Mouse (Mus musculus) urinary bladder, postnatal 4 days (tissue): Measurements from ENCODE around the gene Eif1b.

ENCODE experiments used
- DNase-seq, 2 experiments: peaks; one replicate each; pipeline ENCODE4 v3.0.0; 2021 to 2022; ENCODE audit warnings: low spot score in 2 of 2

Gene Eif1b

GRCm38 (mm10) chr9:120492010-120492399 is at the start of gene Eif1b:
TSS of gene Eif1b (plus strand) at chr9:120492232.
- DNase-seq = no peak

- DNase-seq = no peak
Measured at GRCm38 (mm10) chr9:120444642-120445041, 47.4 kb upstream of the Eif1b start.

GRCm38 (mm10) chr9:120449696-120450329 is 42.2 kb upstream of the Eif1b start:
- DNase-seq = no peak

DNA sequence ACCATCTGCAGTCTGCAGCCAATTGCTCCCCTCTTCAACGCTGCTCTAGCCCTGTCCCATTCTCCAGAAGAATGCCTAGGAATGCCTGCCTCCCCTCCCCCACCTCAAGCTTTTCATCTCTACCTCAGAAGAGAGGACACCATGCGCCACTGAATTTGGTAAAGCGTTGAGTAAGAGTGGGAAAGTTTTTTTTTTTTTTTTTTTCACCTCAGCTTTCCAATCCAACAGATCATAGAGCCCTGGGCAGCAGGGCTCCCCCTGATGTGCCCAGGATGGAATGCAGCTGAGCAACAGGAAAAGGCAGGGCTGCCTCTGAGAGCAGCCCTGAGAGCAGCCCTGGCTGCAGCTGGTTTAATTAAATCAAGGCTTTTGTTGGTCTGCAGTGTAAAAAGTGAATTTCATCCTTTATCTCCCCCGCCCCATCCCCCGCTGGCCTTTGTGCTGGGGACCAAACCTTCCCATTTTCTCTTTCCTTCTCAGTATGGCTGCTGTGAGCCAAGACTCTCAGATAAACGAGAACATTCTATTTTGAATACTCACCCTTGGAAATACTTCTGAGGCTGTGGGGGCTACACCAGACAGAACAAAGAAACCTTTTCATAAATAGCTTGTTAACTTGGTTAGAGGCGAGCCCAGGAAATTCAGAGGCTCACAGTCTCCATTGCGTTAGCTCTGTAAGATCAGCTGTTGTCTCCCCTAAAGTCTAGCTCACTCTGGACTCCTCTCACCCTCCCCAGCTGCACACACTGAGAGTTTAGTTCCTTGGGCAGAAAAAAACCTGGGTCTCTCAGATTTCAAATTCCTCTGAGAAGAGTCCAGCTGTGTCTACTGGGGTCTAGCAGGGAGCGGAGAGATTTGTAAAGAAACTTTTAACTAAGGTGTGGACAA is 36.0 kb upstream of the Eif1b start:
- DNase-seq = peak in 1 of 2 experiments; percentile 44

DNA sequence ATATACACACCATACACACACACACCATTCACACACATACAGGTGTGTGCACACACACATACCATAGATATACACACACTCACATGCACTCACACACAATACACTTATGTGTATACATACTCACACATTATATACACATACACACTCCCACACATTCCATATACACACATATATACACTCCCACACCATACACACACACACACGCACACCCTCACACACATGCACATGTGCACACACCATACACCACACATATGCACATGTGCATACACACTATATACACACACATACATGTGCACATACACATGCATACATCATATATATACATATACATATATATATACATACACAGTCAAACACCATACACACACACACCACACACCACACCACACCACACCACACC is 21.6 kb upstream of the Eif1b start:
- DNase-seq = no peak

DNA sequence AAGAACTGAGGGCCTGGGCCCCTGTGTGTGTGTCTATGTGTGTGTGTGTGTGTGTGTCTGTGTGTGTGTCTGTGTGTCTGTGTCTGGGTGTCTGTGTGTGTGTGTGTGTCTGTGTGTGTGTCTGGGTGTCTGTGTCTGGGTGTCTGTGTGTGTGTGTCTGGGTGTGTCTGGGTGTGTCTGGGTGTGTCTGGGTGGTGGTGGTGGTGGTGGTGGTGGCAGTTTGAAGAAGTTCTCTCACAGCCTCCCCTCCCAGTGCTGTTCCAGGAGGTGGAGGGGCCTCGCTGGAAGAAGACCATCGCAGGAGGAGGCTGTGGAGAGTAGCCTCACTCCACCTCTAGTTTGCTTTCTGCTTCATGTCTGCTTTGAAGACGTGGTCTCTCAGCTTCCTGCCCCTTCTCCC is 10.4 kb upstream of the Eif1b start:
- DNase-seq = no peak

- DNase-seq = no peak
Measured at GRCm38 (mm10) chr9:120482382-120482781, 9.7 kb upstream of the Eif1b start.

GRCm38 (mm10) chr9:120483101-120483500 is 8.9 kb upstream of the Eif1b start:
- DNase-seq = no peak

- no peak for DNase-seq
Measured at GRCm38 (mm10) chr9:120487076-120487475, 5.0 kb upstream of the Eif1b start.

GRCm38 (mm10) chr9:120491509-120491908 is 523 bp upstream of the Eif1b start:
- DNase-seq = no peak

- DNase-seq = peak; percentile 70 to 78
Measured at GRCm38 (mm10) chr9:120492400-120493351, 644 bp downstream of the Eif1b start.

GRCm38 (mm10) chr9:120493781-120494180 is 1.7 kb downstream of the Eif1b start:
- DNase-seq = no peak

DNA sequence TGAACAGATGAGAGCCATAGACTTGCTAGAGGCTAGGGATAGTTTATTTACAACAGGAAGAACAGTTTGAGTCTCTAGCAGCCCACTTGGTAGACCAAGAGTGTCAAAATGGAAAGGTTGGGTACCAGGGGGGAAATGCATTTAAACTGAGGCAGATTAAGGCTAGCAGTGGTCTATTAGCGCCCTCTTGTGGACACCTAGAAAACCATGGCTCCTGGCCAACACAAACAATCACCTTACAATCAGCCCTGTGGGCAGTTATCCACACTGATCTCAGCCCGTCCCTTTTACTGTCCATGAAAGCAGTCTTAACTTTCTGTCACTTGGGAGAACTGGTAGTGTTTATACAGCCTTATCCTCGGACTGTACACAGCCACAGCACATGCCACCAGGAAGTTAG is 4.7 kb downstream of the Eif1b start:
- DNase-seq = peak; percentile 35 to 68

DNA sequence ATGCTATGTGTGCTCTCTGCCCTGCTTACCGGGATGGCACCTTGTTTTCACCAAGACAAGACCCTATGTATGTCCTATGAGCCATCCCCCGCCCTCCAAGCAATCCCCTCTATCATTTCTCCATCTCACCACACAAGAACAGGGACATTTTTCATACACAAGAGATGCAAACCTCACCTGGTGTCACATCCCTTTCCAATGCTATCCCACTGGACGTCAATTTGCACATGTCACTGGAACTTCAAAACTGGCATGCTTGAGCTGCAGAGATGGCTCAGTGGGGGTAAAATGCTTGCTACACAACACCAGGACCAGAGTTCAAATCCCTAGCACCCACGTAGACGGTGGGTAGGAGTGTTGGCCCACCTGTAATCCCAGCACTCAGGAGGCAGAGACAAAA is 6.0 kb downstream of the Eif1b start:
- DNase-seq = no peak

DNA sequence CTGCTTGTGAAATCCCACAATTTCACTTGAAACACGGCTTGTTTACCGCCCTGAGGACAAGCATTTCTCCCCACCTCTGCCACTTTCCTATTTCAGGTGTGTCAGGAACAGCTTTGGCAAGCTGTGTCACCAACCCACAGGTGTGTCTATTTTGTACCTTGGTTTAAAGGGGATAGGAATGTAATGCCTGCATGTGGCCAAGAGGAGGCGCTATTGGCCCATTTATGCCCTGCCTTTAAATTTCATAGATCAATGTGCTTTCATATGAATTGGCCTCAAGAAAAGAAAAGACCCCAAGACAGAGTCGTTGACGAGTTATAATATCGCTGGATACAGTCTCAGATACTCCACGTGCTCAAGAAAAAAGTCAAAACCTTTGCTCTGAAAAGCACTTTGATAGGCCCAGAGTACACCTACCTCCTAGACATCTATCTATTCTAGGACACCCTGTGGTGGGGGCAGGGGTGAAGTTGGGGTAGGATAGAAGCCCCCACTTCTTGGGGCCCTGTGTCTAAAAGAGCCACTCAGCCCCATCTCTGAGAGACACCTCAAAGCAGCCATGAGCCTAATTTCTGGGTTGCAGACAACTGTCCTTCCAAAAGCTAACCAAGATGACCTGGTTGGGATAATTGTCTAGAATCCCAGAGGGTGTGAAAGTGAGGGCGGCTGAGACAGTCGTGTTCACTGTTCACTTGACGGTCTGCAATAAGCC is 9.3 kb downstream of the Eif1b start:
- DNase-seq = no peak

GRCm38 (mm10) chr9:120502013-120502412 is 10.0 kb downstream of the Eif1b start:
- DNase-seq = peak in 1 of 2 experiments; percentile 77

DNA sequence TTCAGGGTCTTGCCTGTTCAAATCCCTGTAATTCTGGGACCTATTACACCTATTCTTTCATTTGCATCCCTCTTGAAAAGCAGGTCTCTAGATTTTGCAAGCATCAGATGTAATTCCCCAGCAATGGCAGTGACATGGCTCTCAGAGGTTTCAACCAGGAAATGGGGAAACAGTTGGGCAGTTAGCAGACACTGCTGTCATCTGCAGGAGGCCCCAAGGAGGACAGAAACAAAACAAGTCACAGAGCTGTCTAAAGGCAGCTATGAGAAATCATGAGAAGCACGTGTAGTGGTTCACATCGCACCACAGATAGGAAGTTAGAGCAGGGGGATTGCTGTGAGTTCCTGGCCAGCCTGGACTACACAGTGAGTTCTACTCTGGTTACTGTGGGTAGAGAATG is 12.4 kb downstream of the Eif1b start:
- no peak for DNase-seq

GRCm38 (mm10) chr9:120511781-120512180 is 19.7 kb downstream of the Eif1b start:
- no peak for DNase-seq

DNA sequence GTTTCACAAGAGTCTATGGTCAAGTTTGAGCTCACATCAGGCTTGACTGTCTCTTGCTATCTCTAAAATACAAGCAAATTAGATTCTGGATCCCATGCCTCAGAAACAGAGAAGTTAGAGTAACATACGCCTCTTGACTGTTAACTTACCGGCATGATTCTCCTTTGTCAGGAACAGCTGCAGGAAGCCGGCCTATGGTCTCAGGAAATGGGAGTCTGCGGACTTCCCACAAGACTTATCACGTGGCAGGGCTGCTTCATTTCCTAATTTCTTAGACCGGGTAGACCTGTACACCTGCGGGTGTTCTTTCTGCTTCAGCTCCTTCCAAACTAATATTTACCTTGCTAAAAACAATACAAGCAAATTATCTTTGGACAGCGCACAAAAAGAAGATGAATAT is 24.7 kb downstream of the Eif1b start:
- no peak for DNase-seq

- DNase-seq = no peak
Measured at GRCm38 (mm10) chr9:120518946-120519345, 26.9 kb downstream of the Eif1b start.

DNA sequence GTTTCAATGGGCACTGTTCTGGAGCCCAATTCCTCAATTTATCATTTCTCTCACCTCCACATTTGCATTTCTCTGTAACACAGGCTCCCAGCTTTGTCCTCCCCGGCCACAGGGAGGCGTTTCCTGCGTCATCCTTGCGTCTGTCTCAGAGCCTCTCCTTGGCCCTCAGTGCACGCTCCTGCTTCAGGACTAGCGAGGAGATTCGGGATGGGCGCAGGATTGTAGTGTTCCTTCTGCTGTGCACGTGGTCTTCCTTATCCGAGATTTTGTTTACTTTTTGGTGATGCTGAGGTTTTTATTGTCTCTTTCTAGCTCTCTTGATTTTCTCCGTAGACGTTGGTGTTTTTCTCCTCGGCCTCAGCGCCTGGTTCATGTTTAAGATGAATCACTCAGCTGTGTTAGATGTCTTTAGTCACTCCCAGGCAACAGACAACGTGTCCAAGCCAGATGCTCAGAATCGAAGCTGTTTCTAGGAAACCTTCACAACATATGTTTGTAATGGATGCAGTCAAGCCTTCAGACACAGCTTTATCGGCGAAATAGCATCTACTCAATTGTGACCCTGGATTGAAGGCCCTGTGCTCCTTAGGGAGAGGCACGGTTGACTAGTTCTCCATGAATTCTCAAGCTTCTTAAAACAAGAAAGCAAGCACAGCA is 27.6 kb downstream of the Eif1b start:
- DNase-seq = no peak
